Mouse (Mus musculus): ENCODE results near the gene Lsm4.
A peak's percentile ranks its signal among the peaks of the same experiment; 100 is the strongest.

The Lsm4 gene

GRCm38 (mm10) chr8:70650351-70650750 lies 22.7 kb upstream of the Lsm4 start:
- DNase-seq = no peak

GRCm38 (mm10) chr8:70653226-70653625 lies 19.8 kb upstream of the Lsm4 start:
- DNase-seq = peak; percentile 82 to 93

GRCm38 (mm10) chr8:70654121-70654520 lies 18.9 kb upstream of the Lsm4 start:
- DNase-seq = no peak

- DNase-seq = no peak
These were observed 17.6 kb upstream of the Lsm4 start for GRCm38 (mm10) chr8:70655469-70655868.

- no peak for DNase-seq
These were observed 16.8 kb upstream of the Lsm4 start for GRCm38 (mm10) chr8:70656193-70656790.

- no peak for DNase-seq
These were observed 15.8 kb upstream of the Lsm4 start for GRCm38 (mm10) chr8:70657214-70657613.

- DNase-seq = no peak
These were observed 15.3 kb upstream of the Lsm4 start for GRCm38 (mm10) chr8:70657739-70658138.

- peak; percentile 70 to 73 for DNase-seq
These were observed 14.0 kb upstream of the Lsm4 start for GRCm38 (mm10) chr8:70658897-70659603.

GRCm38 (mm10) chr8:70659604-70660272 lies 13.3 kb upstream of the Lsm4 start:
- peak; percentile 95 to 97 for DNase-seq

- peak; percentile 69 to 70 for DNase-seq
These were observed 12.7 kb upstream of the Lsm4 start, which contains the start of gene Pgpep1 for GRCm38 (mm10) chr8:70660273-70660725. Gene Pgpep1, minus strand, starts transcription at chr8:70660388.

GRCm38 (mm10) chr8:70663691-70664090 lies 9.4 kb upstream of the Lsm4 start:
- no peak for DNase-seq

GRCm38 (mm10) chr8:70664631-70665030 lies 8.4 kb upstream of the Lsm4 start:
- DNase-seq = no peak

GRCm38 (mm10) chr8:70665599-70665998 lies 7.4 kb upstream of the Lsm4 start:
- DNase-seq = peak; percentile 89 to 91

GRCm38 (mm10) chr8:70667071-70667470 lies 6.0 kb upstream of the Lsm4 start:
- peak; percentile 58 to 74 for DNase-seq

- peak in 1 of 2 experiments; percentile 72 for DNase-seq
These were observed 1.3 kb upstream of the Lsm4 start for GRCm38 (mm10) chr8:70671615-70672324.

- no peak for DNase-seq
These were observed 546 bp upstream of the Lsm4 start for GRCm38 (mm10) chr8:70672325-70673078.

- DNase-seq = no peak
These were observed 1.1 kb downstream of the Lsm4 start for GRCm38 (mm10) chr8:70674109-70674508.

GRCm38 (mm10) chr8:70674716-70675115 lies 1.7 kb downstream of the Lsm4 start:
- DNase-seq = no peak

GRCm38 (mm10) chr8:70675336-70675735 lies 2.3 kb downstream of the Lsm4 start:
- DNase-seq = no peak

- DNase-seq = peak in 1 of 2 experiments; percentile 79
These were observed 4.5 kb downstream of the Lsm4 start for GRCm38 (mm10) chr8:70677451-70678080.

GRCm38 (mm10) chr8:70678679-70679078 lies 5.6 kb downstream of the Lsm4 start:
- DNase-seq = no peak

- no peak for DNase-seq
These were observed 6.4 kb downstream of the Lsm4 start for GRCm38 (mm10) chr8:70679404-70679803.

Data from kidney, adult 8-10 months (tissue).